Mouse (Mus musculus) E14TG2a.4 (cell line): ENCODE data around the gene Rab35.

Experiments
- H3K27me3 ChIP-seq: 2 replicates; pipeline ENCODE4 v1.6.1; 2014; ENCODE audit warnings: low read length, control low read depth; ENCODE audit not compliant: insufficient read depth
- H3K36me3 ChIP-seq: 2 replicates; pipeline ENCODE4 v1.6.1; 2014; ENCODE audit warnings: low read length, control low read depth; ENCODE audit not compliant: insufficient read depth
- H3K4me1 ChIP-seq: replicated peaks from 2 replicates; pipeline ENCODE4 v1.6.1; 2014; ENCODE audit warnings: low read depth, low read length, control low read depth
- H3K4me3 ChIP-seq: replicated peaks from 2 replicates; pipeline ENCODE4 v1.5.1; 2014; ENCODE audit warnings: mild to moderate bottlenecking, low read length
- H3K9me3 ChIP-seq: 2 replicates; pipeline ENCODE4 v1.6.1; 2014; ENCODE audit warnings: low read length, control low read depth
- CTCF ChIP-seq: conservative IDR thresholded peaks from 2 replicates; pipeline ENCODE4 v1.5.1; 2014; ENCODE audit warnings: low read length
- NANOG ChIP-seq: IDR thresholded peaks from 2 replicates; pipeline ENCODE4 v1.6.1; 2014; ENCODE audit warnings: borderline replicate concordance, low read length, mixed read lengths
- POU5F1 ChIP-seq: IDR thresholded peaks from 2 replicates; pipeline ENCODE4 v1.6.1; 2014; ENCODE audit warnings: low read length, borderline replicate concordance

Rab35 gene

GRCm38 (mm10) chr5:115632358-115632714 is 628 bp downstream of the Rab35 start:
- peaks cover 32% of the 10 kb centered on the region for H3K36me3 ChIP-seq
- TF ChIP-seq POU5F1 (no peak), NANOG (no peak), CTCF (no peak)
- peaks cover 77% of the 10 kb centered on the region for H3K4me1 ChIP-seq
- peak overlapping the region; percentile 97 for H3K4me3 ChIP-seq
- H3K27me3 ChIP-seq = peaks cover 5% of the 10 kb centered on the region; the same call in 1 of the 2 replicates
- H3K9me3 ChIP-seq = no peaks in the 10 kb centered on the region

- Histone ChIP-seq H3K36me3 (peaks cover 40% of the 10 kb centered on the region), H3K4me1 (peaks cover 83% of the 10 kb centered on the region), H3K9me3 (no peaks in the 10 kb centered on the region), H3K27me3 (peaks cover 5% of the 10 kb centered on the region; the same call in 1 of the 2 replicates), H3K4me3 (peak overlapping the region; percentile 97)
- TF ChIP-seq NANOG (no peak), POU5F1 (no peak), CTCF (no peak)
Observed at GRCm38 (mm10) chr5:115633060-115633459, 1.4 kb downstream of the Rab35 start.

GRCm38 (mm10) chr5:115634046-115634445 is 2.3 kb downstream of the Rab35 start:
- no peak overlapping the region for H3K4me3 ChIP-seq
- H3K27me3 ChIP-seq = 0 out of 2 replicates have a peak, but pooled peaks cover 3% of the 10 kb centered on the region
- H3K4me1 ChIP-seq = peaks cover 80% of the 10 kb centered on the region
- peaks cover 49% of the 10 kb centered on the region for H3K36me3 ChIP-seq
- no peaks in the 10 kb centered on the region for H3K9me3 ChIP-seq
- TF ChIP-seq CTCF (no peak), NANOG (no peak), POU5F1 (no peak)

GRCm38 (mm10) chr5:115635536-115635935 is 3.8 kb downstream of the Rab35 start:
- Histone ChIP-seq H3K4me1 (peaks cover 83% of the 10 kb centered on the region), H3K4me3 (no peak overlapping the region), H3K36me3 (peaks cover 64% of the 10 kb centered on the region), H3K27me3 (no peaks in the 10 kb centered on the region), H3K9me3 (no peaks in the 10 kb centered on the region)
- TF ChIP-seq NANOG (no peak), POU5F1 (no peak)

GRCm38 (mm10) chr5:115644192-115644591 is 12.5 kb downstream of the Rab35 start:
- Histone ChIP-seq H3K27me3 (no peaks in the 10 kb centered on the region), H3K4me3 (no peak overlapping the region), H3K4me1 (peaks cover 54% of the 10 kb centered on the region), H3K36me3 (peaks cover 99% of the 10 kb centered on the region), H3K9me3 (no peaks in the 10 kb centered on the region)
- TF ChIP-seq CTCF = no peak

- Histone ChIP-seq H3K4me1 (peaks cover 43% of the 10 kb centered on the region), H3K36me3 (peaks cover 72% of the 10 kb centered on the region), H3K9me3 (no peaks in the 10 kb centered on the region), H3K27me3 (no peaks in the 10 kb centered on the region), H3K4me3 (no peak overlapping the region)
- TF ChIP-seq NANOG (no peak), CTCF (no peak), POU5F1 (no peak)
Observed at GRCm38 (mm10) chr5:115648876-115649275, 17.2 kb downstream of the Rab35 start.

GRCm38 (mm10) chr5:115649699-115650098 is 18.0 kb downstream of the Rab35 start:
- Histone ChIP-seq H3K9me3 (no peaks in the 10 kb centered on the region), H3K4me1 (peaks cover 50% of the 10 kb centered on the region), H3K36me3 (peaks cover 68% of the 10 kb centered on the region), H3K4me3 (no peak overlapping the region), H3K27me3 (no peaks in the 10 kb centered on the region)
- TF ChIP-seq NANOG (no peak), CTCF (no peak), POU5F1 (no peak)

- no peaks in the 10 kb centered on the region for H3K9me3 ChIP-seq
- H3K4me3 ChIP-seq = no peak overlapping the region
- peaks cover 62% of the 10 kb centered on the region for H3K36me3 ChIP-seq
- peaks cover 46% of the 10 kb centered on the region for H3K4me1 ChIP-seq
- no peaks in the 10 kb centered on the region for H3K27me3 ChIP-seq
- TF ChIP-seq NANOG (no peak), POU5F1 (no peak), CTCF (no peak)
Observed at GRCm38 (mm10) chr5:115650885-115651284, 19.2 kb downstream of the Rab35 start.

- TF ChIP-seq CTCF (no peak), NANOG (no peak), POU5F1 (no peak)
- Histone ChIP-seq H3K36me3 (peaks cover 58% of the 10 kb centered on the region), H3K9me3 (no peaks in the 10 kb centered on the region), H3K4me1 (peaks cover 37% of the 10 kb centered on the region), H3K27me3 (no peaks in the 10 kb centered on the region), H3K4me3 (no peak overlapping the region; the same call in 1 of the 2 replicates)
Observed at GRCm38 (mm10) chr5:115651821-115652220, 20.1 kb downstream of the Rab35 start.
